ENCODE assay signal across 9 mouse cellular contexts in genomic region chr4:148890892-148891838, GRCm38 (mm10).
DNase-seq lines count a peak whose midpoint lies in the region; ATAC-seq and TF ChIP-seq lines count a peak whose summit lies in the region.
"Had no signal": no experiment of that assay in that cellular context is flagged by ENCODE, and none has a peak within 500 bp of the region (broad histone marks: within the 10 kb centered on the region; RNA-seq: fewer than 3 reads in every experiment).

No protein-coding gene starts in this region.

- H3K27ac ChIP-seq in kidney, adult 2 months (ENCODE audit: insufficient read depth, low read depth, low read length): no peak overlapping the region
- H3K27ac ChIP-seq in embryonic facial prominence, embryonic 13.5 days: no peak overlapping the region
- no peak overlapping the region for H3K27ac ChIP-seq in kidney, embryonic 14.5 days (ENCODE audit: low read depth, low read length)
- H3K27ac ChIP-seq in midbrain, embryonic 10.5 days (replicated peaks): peak overlapping the region; percentile 87

- peak overlapping the region; percentile 66 for H3K4me2 ChIP-seq in embryonic facial prominence, embryonic 13.5 days
- H3K4me2 ChIP-seq in kidney, embryonic 14.5 days (replicated peaks; ENCODE audit: low read depth, low read length): peak overlapping the region; percentile 72

- H3K4me3 ChIP-seq in kidney, adult 2 months (ENCODE audit: insufficient read depth, low read depth, low read length): no peak overlapping the region
- H3K4me3 ChIP-seq in embryonic facial prominence, embryonic 13.5 days: peak overlapping the region; percentile 35
- H3K4me3 ChIP-seq in kidney, embryonic 14.5 days (ENCODE audit: low read length): peak overlapping the region; percentile 35
- peak overlapping the region; percentile 46 for H3K4me3 ChIP-seq in midbrain, embryonic 10.5 days

- ATAC-seq in embryonic facial prominence, embryonic 13.5 days (ENCODE audit: insufficient number of reproducible peaks, insufficient read depth, low FRiP score, low TSS enrichment, low read depth): no peak
- peak; percentile 72; the same call in 1 of the 2 replicates for ATAC-seq in kidney, embryonic 14.5 days (ENCODE audit: low FRiP score, low TSS enrichment)
- ATAC-seq: Patski had no signal

- H3K27me3 ChIP-seq in kidney, adult 2 months (replicated peaks; ENCODE audit: control insufficient read depth, insufficient read depth, low read length): no peaks in the 10 kb centered on the region
- H3K27me3 ChIP-seq in embryonic facial prominence, embryonic 13.5 days: peaks cover 100% of the 10 kb centered on the region
- H3K27me3 ChIP-seq in kidney, embryonic 14.5 days (ENCODE audit: control insufficient read depth, insufficient read depth, low read length): peaks cover 11% of the 10 kb centered on the region; the same call in 1 of the 2 replicates
- peaks cover 98% of the 10 kb centered on the region for H3K27me3 ChIP-seq in midbrain, embryonic 10.5 days (ENCODE audit: low read depth, poor library complexity, severe bottlenecking)

- peaks cover 3% of the 10 kb centered on the region; the same call in 1 of the 2 replicates for H3K4me1 ChIP-seq in kidney, adult 2 months (ENCODE audit: control insufficient read depth, insufficient read depth, low read length)
- peaks cover 11% of the 10 kb centered on the region for H3K4me1 ChIP-seq in embryonic facial prominence, embryonic 13.5 days
- peaks cover 28% of the 10 kb centered on the region for H3K4me1 ChIP-seq in kidney, embryonic 14.5 days (ENCODE audit: control insufficient read depth, insufficient read depth, low read length)
- peaks cover 98% of the 10 kb centered on the region for H3K4me1 ChIP-seq in midbrain, embryonic 10.5 days

- peak overlapping the region; percentile 67 for H3K9ac ChIP-seq in embryonic facial prominence, embryonic 13.5 days
- H3K9ac ChIP-seq in kidney, embryonic 14.5 days (ENCODE audit: low read depth, low read length): peak overlapping the region; percentile 63

- TF ChIP-seq CTCF in kidney, adult 2 months (conservative IDR thresholded peaks at IDR 0.05; ENCODE audit: insufficient read depth, insufficient read length, low read depth, low read length): no peak

- TF ChIP-seq POLR2A in kidney, adult 2 months (IDR thresholded peaks at IDR 0.05; ENCODE audit: low read depth, low read length): no peak

- DNase-seq in kidney, adult 2 months: peak; percentile 43
- DNase-seq in kidney, adult 18-20 months: no peak
- peak; percentile 93 for DNase-seq in midbrain, embryonic 10.5 days (ENCODE audit: low spot score)
- DNase-seq in gastrocnemius, adult 8-10 months (ENCODE audit: low spot score in 2 of 2): no peak
- DNase-seq in gastrocnemius, postnatal 36 days: no peak
- DNase-seq in thymus, adult 18-20 months: no peak

- WGBS in kidney, adult 2 months: 17% methylated on average over 52 of the region's 52 CpGs
- 5% methylated on average over 52 of the region's 52 CpGs for WGBS in embryonic facial prominence, embryonic 13.5 days
- 4% methylated on average over 52 of the region's 52 CpGs for WGBS in kidney, embryonic 14.5 days
- 1% methylated on average over 52 of the region's 52 CpGs for WGBS in midbrain, embryonic 10.5 days

- intact Hi-C loops in gastrocnemius, postnatal 36 days (cut with DNase I): no loop called here

- H3K36me3 ChIP-seq in kidney, adult 2 months (ENCODE audit: control insufficient read depth, insufficient read depth, low read length): no peaks in the 10 kb centered on the region
- H3K36me3 ChIP-seq in embryonic facial prominence, embryonic 13.5 days: no peaks in the 10 kb centered on the region
- H3K36me3 ChIP-seq in kidney, embryonic 14.5 days (ENCODE audit: control insufficient read depth, insufficient read depth, low read length): no peaks in the 10 kb centered on the region
- H3K36me3 ChIP-seq in midbrain, embryonic 10.5 days: no peaks in the 10 kb centered on the region

- H3K9me3 ChIP-seq in embryonic facial prominence, embryonic 13.5 days: no peaks in the 10 kb centered on the region
- no peaks in the 10 kb centered on the region for H3K9me3 ChIP-seq in kidney, embryonic 14.5 days (ENCODE audit: control insufficient read depth, low read length)
- H3K9me3 ChIP-seq in midbrain, embryonic 10.5 days (replicated peaks): no peaks in the 10 kb centered on the region

Comparison
In these comparisons a context has a peak if more than half of its experiments do, and no peak if none do; other contexts are left out.
1. DNase-seq: peak in kidney, adult 2 months (single experiment) and midbrain, embryonic 10.5 days (single experiment); none in kidney, adult 18-20 months (single experiment), gastrocnemius, adult 8-10 months (0 of 2), gastrocnemius, postnatal 36 days (0 of 2) and thymus, adult 18-20 months (0 of 2).